Mouse (Mus musculus): ENCODE results near the gene Otoa. TPM values are rescaled to one million over a fixed set of nuclear protein-coding genes. Genes with fewer than 3 reads are reported as not detected.

Otoa gene
- polyA plus RNA-seq, 1 experiment from 2014 or later: 0.06 TPM

- Histone ChIP-seq H3K4me3 (ENCODE audit: low read depth, low read length) (no peak overlapping the region), H3K27ac (ENCODE audit: low read depth, low read length) (no peak overlapping the region), H3K4me1 (ENCODE audit: control insufficient read depth, insufficient read depth, low read length) (no peaks in the 10 kb centered on the region), H3K9me3 (replicated peaks; ENCODE audit: control insufficient read depth, low read length) (no peaks in the 10 kb centered on the region), H3K4me2 (ENCODE audit: low read length) (no peak overlapping the region), H3K36me3 (ENCODE audit: control insufficient read depth, insufficient read depth, low read length) (no peaks in the 10 kb centered on the region), H3K27me3 (replicated peaks; ENCODE audit: control insufficient read depth, insufficient read depth, low read length) (no peaks in the 10 kb centered on the region), H3K9ac (ENCODE audit: low read length) (no peak overlapping the region)
- WGBS: 66% methylated on average over 4 of the region's 4 CpGs
- DNase-seq (ENCODE audit: low spot score) (no peak), ATAC-seq (no peak)
These were observed 11.6 kb downstream of the Otoa start for GRCm38 (mm10) chr7:121093026-121093425.

- 76% methylated on average over 10 of the region's 10 CpGs for WGBS
These were observed 17.4 kb downstream of the Otoa start for GRCm38 (mm10) chr7:121098614-121099389.

GRCm38 (mm10) chr7:121107851-121108250 is 26.4 kb downstream of the Otoa start:
- Histone ChIP-seq H3K27ac (ENCODE audit: low read depth, low read length) (no peak overlapping the region), H3K9me3 (replicated peaks; ENCODE audit: control insufficient read depth, low read length) (no peaks in the 10 kb centered on the region), H3K27me3 (replicated peaks; ENCODE audit: control insufficient read depth, insufficient read depth, low read length) (no peaks in the 10 kb centered on the region), H3K4me3 (ENCODE audit: low read depth, low read length) (no peak overlapping the region), H3K4me1 (ENCODE audit: control insufficient read depth, insufficient read depth, low read length) (no peaks in the 10 kb centered on the region), H3K36me3 (ENCODE audit: control insufficient read depth, insufficient read depth, low read length) (no peaks in the 10 kb centered on the region), H3K4me2 (ENCODE audit: low read length) (no peak overlapping the region), H3K9ac (ENCODE audit: low read length) (no peak overlapping the region)
- WGBS: 88% methylated on average over 3 of the region's 3 CpGs
- ATAC-seq (no peak), DNase-seq (ENCODE audit: low spot score) (no peak)

More at GRCm38 (mm10) chr7:121098614-121099389, 17.4 kb downstream of the Otoa start:
- ATAC-seq: no peak
- Histone ChIP-seq H3K4me3 (ENCODE audit: low read depth, low read length) (no peak overlapping the region), H3K27me3 (replicated peaks; ENCODE audit: control insufficient read depth, insufficient read depth, low read length) (no peaks in the 10 kb centered on the region), H3K27ac (ENCODE audit: low read depth, low read length) (no peak overlapping the region), H3K9me3 (replicated peaks; ENCODE audit: control insufficient read depth, low read length) (no peaks in the 10 kb centered on the region), H3K9ac (ENCODE audit: low read length) (no peak overlapping the region), H3K4me2 (ENCODE audit: low read length) (no peak overlapping the region), H3K36me3 (ENCODE audit: control insufficient read depth, insufficient read depth, low read length) (no peaks in the 10 kb centered on the region), H3K4me1 (ENCODE audit: control insufficient read depth, insufficient read depth, low read length) (no peaks in the 10 kb centered on the region)
- DNase-seq (ENCODE audit: low spot score): no peak

GRCm38 (mm10) chr7:121111321-121111720 is 29.9 kb downstream of the Otoa start:
- Histone ChIP-seq H3K27ac (ENCODE audit: low read depth, low read length) (no peak overlapping the region), H3K4me3 (ENCODE audit: low read depth, low read length) (no peak overlapping the region), H3K27me3 (replicated peaks; ENCODE audit: control insufficient read depth, insufficient read depth, low read length) (no peaks in the 10 kb centered on the region), H3K9ac (ENCODE audit: low read length) (no peak overlapping the region), H3K4me1 (ENCODE audit: control insufficient read depth, insufficient read depth, low read length) (no peaks in the 10 kb centered on the region), H3K4me2 (ENCODE audit: low read length) (no peak overlapping the region), H3K9me3 (replicated peaks; ENCODE audit: control insufficient read depth, low read length) (no peaks in the 10 kb centered on the region), H3K36me3 (ENCODE audit: control insufficient read depth, insufficient read depth, low read length) (no peaks in the 10 kb centered on the region)
- DNase-seq (ENCODE audit: low spot score): no peak
- WGBS: 65% methylated on average over 3 of the region's 3 CpGs
- ATAC-seq: no peak

- ATAC-seq: no peak
- H3K27me3 ChIP-seq (replicated peaks; ENCODE audit: control insufficient read depth, insufficient read depth, low read length): no peaks in the 10 kb centered on the region
These were observed 30.3 kb downstream of the Otoa start for GRCm38 (mm10) chr7:121111762-121112161.

GRCm38 (mm10) chr7:121120143-121120818 is 38.8 kb downstream of the Otoa start:
- H3K4me1 ChIP-seq (ENCODE audit: control insufficient read depth, insufficient read depth, low read length): no peaks in the 10 kb centered on the region
- no peak overlapping the region for H3K27ac ChIP-seq (ENCODE audit: low read depth, low read length)
- H3K27me3 ChIP-seq (replicated peaks; ENCODE audit: control insufficient read depth, insufficient read depth, low read length): no peaks in the 10 kb centered on the region
- H3K4me2 ChIP-seq (ENCODE audit: low read length): no peak overlapping the region
- H3K4me3 ChIP-seq (ENCODE audit: low read depth, low read length): no peak overlapping the region
- WGBS: 9% methylated on average over 10 of the region's 10 CpGs
- H3K9me3 ChIP-seq (replicated peaks; ENCODE audit: control insufficient read depth, low read length): no peaks in the 10 kb centered on the region
- ATAC-seq (peak; percentile 90), DNase-seq (ENCODE audit: low spot score) (peak; percentile 90)
- no peaks in the 10 kb centered on the region for H3K36me3 ChIP-seq (ENCODE audit: control insufficient read depth, insufficient read depth, low read length)
- no peak overlapping the region for H3K9ac ChIP-seq (ENCODE audit: low read length)

More at GRCm38 (mm10) chr7:121111762-121112161, 30.3 kb downstream of the Otoa start:
- Histone ChIP-seq H3K4me1 (ENCODE audit: control insufficient read depth, insufficient read depth, low read length) (no peaks in the 10 kb centered on the region), H3K9me3 (replicated peaks; ENCODE audit: control insufficient read depth, low read length) (no peaks in the 10 kb centered on the region), H3K4me3 (ENCODE audit: low read depth, low read length) (no peak overlapping the region), H3K36me3 (ENCODE audit: control insufficient read depth, insufficient read depth, low read length) (no peaks in the 10 kb centered on the region), H3K4me2 (ENCODE audit: low read length) (no peak overlapping the region), H3K27ac (ENCODE audit: low read depth, low read length) (no peak overlapping the region), H3K9ac (ENCODE audit: low read length) (no peak overlapping the region)
- WGBS: 83% methylated on average over 3 of the region's 3 CpGs
- DNase-seq (ENCODE audit: low spot score): no peak

GRCm38 (mm10) chr7:121130837-121131236 is 49.4 kb downstream of the Otoa start:
- H3K4me2 ChIP-seq (ENCODE audit: low read length): no peak overlapping the region
- ATAC-seq (no peak), DNase-seq (ENCODE audit: low spot score) (no peak)
- H3K9ac ChIP-seq (ENCODE audit: low read length): no peak overlapping the region
- no peaks in the 10 kb centered on the region for H3K36me3 ChIP-seq (ENCODE audit: control insufficient read depth, insufficient read depth, low read length)
- WGBS: 96% methylated on average over 2 of the region's 2 CpGs
- H3K4me3 ChIP-seq (ENCODE audit: low read depth, low read length): no peak overlapping the region
- H3K27me3 ChIP-seq (replicated peaks; ENCODE audit: control insufficient read depth, insufficient read depth, low read length): no peaks in the 10 kb centered on the region
- H3K27ac ChIP-seq (ENCODE audit: low read depth, low read length): no peak overlapping the region
- no peaks in the 10 kb centered on the region for H3K4me1 ChIP-seq (ENCODE audit: control insufficient read depth, insufficient read depth, low read length)
- no peaks in the 10 kb centered on the region for H3K9me3 ChIP-seq (replicated peaks; ENCODE audit: control insufficient read depth, low read length)

GRCm38 (mm10) chr7:121141274-121141673 is 59.8 kb downstream of the Otoa start:
- no peak for DNase-seq (ENCODE audit: low spot score)
- Histone ChIP-seq H3K9me3 (replicated peaks; ENCODE audit: control insufficient read depth, low read length) (no peaks in the 10 kb centered on the region), H3K9ac (ENCODE audit: low read length) (no peak overlapping the region), H3K4me1 (ENCODE audit: control insufficient read depth, insufficient read depth, low read length) (no peaks in the 10 kb centered on the region), H3K4me3 (ENCODE audit: low read depth, low read length) (no peak overlapping the region), H3K27ac (ENCODE audit: low read depth, low read length) (no peak overlapping the region), H3K36me3 (ENCODE audit: control insufficient read depth, insufficient read depth, low read length) (no peaks in the 10 kb centered on the region), H3K4me2 (ENCODE audit: low read length) (no peak overlapping the region), H3K27me3 (replicated peaks; ENCODE audit: control insufficient read depth, insufficient read depth, low read length) (no peaks in the 10 kb centered on the region)
- ATAC-seq: no peak
- 83% methylated on average over 5 of the region's 5 CpGs for WGBS

- H3K27ac ChIP-seq (ENCODE audit: low read depth, low read length): no peak overlapping the region
- no peak overlapping the region for H3K4me3 ChIP-seq (ENCODE audit: low read depth, low read length)
- ATAC-seq (no peak), DNase-seq (ENCODE audit: low spot score) (no peak)
- 87% methylated on average over 5 of the region's 5 CpGs for WGBS
- H3K36me3 ChIP-seq (ENCODE audit: control insufficient read depth, insufficient read depth, low read length): no peaks in the 10 kb centered on the region
- H3K4me2 ChIP-seq (ENCODE audit: low read length): no peak overlapping the region
- no peaks in the 10 kb centered on the region for H3K9me3 ChIP-seq (replicated peaks; ENCODE audit: control insufficient read depth, low read length)
- H3K27me3 ChIP-seq (replicated peaks; ENCODE audit: control insufficient read depth, insufficient read depth, low read length): no peaks in the 10 kb centered on the region
- no peaks in the 10 kb centered on the region for H3K4me1 ChIP-seq (ENCODE audit: control insufficient read depth, insufficient read depth, low read length)
- H3K9ac ChIP-seq (ENCODE audit: low read length): no peak overlapping the region
These were observed 69.2 kb downstream of the Otoa start for GRCm38 (mm10) chr7:121150662-121151061.

Measured in forebrain, embryonic 14.5 days (tissue).